Mouse (Mus musculus) adrenal gland, adult (tissue): ENCODE measurements around the gene Tpra1.

Experiments
- DNase-seq, 2 experiments: peaks; one replicate each; pipeline ENCODE4 v3.0.0; 2022 to 2023; ENCODE audit warnings: low spot score in 1 of 2; ENCODE audit not compliant: inconsistent age in 2 of 2

The Tpra1 gene

GRCm38 (mm10) chr6:88889410-88890042 lies 12.5 kb upstream of the Tpra1 start:
- peak; percentile 45 to 80 for DNase-seq

GRCm38 (mm10) chr6:88890832-88891231 lies 11.2 kb upstream of the Tpra1 start:
- no peak for DNase-seq

- peak; percentile 62 to 82 for DNase-seq
Observed at GRCm38 (mm10) chr6:88893559-88893958, 8.5 kb upstream of the Tpra1 start.

- DNase-seq, result no peak
Observed at GRCm38 (mm10) chr6:88895943-88896342, 6.1 kb upstream of the Tpra1 start.

- DNase-seq, result peak in 1 of 2 experiments; percentile 49
Observed at GRCm38 (mm10) chr6:88897246-88897645, 4.8 kb upstream of the Tpra1 start.

GRCm38 (mm10) chr6:88898534-88899048 lies 3.5 kb upstream of the Tpra1 start, which contains the start of gene Mcm2:
Gene Mcm2, minus strand, starts transcription at chr6:88898780.
- peak; percentile 96 to 99 for DNase-seq

- peak in 1 of 2 experiments; percentile 58 for DNase-seq
Observed at GRCm38 (mm10) chr6:88899086-88899485, 3.0 kb upstream of the Tpra1 start.

- no peak for DNase-seq
Observed at GRCm38 (mm10) chr6:88899628-88900027, 2.4 kb upstream of the Tpra1 start.

- no peak for DNase-seq
Observed at GRCm38 (mm10) chr6:88901471-88901870, 580 bp upstream of the Tpra1 start.

- DNase-seq, result peak; percentile 53 to 77
Observed at GRCm38 (mm10) chr6:88903708-88904107, 1.7 kb downstream of the Tpra1 start.

- peak; percentile 81 to 91 for DNase-seq
Observed at GRCm38 (mm10) chr6:88904456-88904974, 2.5 kb downstream of the Tpra1 start.

- peak in 1 of 2 experiments; percentile 53 for DNase-seq
Observed at GRCm38 (mm10) chr6:88905042-88905441, 3.0 kb downstream of the Tpra1 start.

GRCm38 (mm10) chr6:88906369-88907108 lies 4.5 kb downstream of the Tpra1 start:
- DNase-seq, result peak; percentile 84 to 90

- no peak for DNase-seq
Observed at GRCm38 (mm10) chr6:88909151-88909550, 7.1 kb downstream of the Tpra1 start.

- DNase-seq, result peak in 1 of 2 experiments; percentile 55
Observed at GRCm38 (mm10) chr6:88913022-88913421, 11.0 kb downstream of the Tpra1 start.

- no peak for DNase-seq
Observed at GRCm38 (mm10) chr6:88913440-88913839, 11.4 kb downstream of the Tpra1 start.

GRCm38 (mm10) chr6:88914799-88915198 lies 12.7 kb downstream of the Tpra1 start:
- DNase-seq, result peak in 1 of 2 experiments; percentile 44

- DNase-seq, result peak in 1 of 2 experiments; percentile 66
Observed at GRCm38 (mm10) chr6:88915510-88915909, 13.5 kb downstream of the Tpra1 start.

- peak in 1 of 2 experiments; percentile 81 for DNase-seq
Observed at GRCm38 (mm10) chr6:88916153-88916552, 14.1 kb downstream of the Tpra1 start.

GRCm38 (mm10) chr6:88918802-88919201 lies 16.8 kb downstream of the Tpra1 start:
- DNase-seq, result peak in 1 of 2 experiments; percentile 30

GRCm38 (mm10) chr6:88924502-88925275 lies 22.6 kb downstream of the Tpra1 start:
- peak; percentile 80 to 89 for DNase-seq
